Mouse (Mus musculus): ENCODE measurements at regions not wholly inside any gene's neighbourhood (a gene's known extent, or its start where the extent isn't known, plus 50 kb on each side); places are given as distances from the start of the nearest gene placed in this dataset.

- H3K4me2 ChIP-seq (replicated peaks), result no peak overlapping the region
- WGBS, result 82% methylated on average over 5 of the region's 5 CpGs
- H3K36me3 ChIP-seq, result no peaks in the 10 kb centered on the region
- H3K27ac ChIP-seq, result no peak overlapping the region
- H3K4me3 ChIP-seq, result no peak overlapping the region
- no peaks in the 10 kb centered on the region for H3K27me3 ChIP-seq (replicated peaks)
- H3K9me3 ChIP-seq, result no peaks in the 10 kb centered on the region
- no peak overlapping the region for H3K9ac ChIP-seq
- no peaks in the 10 kb centered on the region for H3K4me1 ChIP-seq
- no peak for ATAC-seq (ENCODE audit: low FRiP score, low read depth)
Measured at GRCm38 (mm10) chr13:116619105-116619504, 309.6 kb upstream of the Isl1 start.

DNA sequence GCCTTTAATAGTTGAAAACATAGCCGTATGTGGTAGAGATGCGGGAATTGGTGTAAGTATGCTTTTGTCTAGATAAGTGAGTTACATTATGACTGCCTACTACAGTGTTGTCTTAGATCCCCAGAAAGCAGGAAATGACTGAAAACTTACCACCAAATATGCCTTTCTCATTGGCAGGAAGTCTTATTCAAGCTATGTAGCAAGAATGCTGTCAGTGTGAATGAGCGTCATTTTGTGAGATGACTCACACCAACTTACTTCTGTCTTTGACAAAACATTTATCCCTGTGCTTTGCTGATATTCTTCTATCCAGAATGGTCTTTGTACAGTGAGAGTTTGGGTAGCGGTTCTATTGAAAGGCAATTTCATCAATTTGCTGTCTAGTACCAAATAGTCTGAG, 286.9 kb upstream of the Isl1 start:
- WGBS, result 91% methylated on average over 4 of the region's 4 CpGs
- Histone ChIP-seq H3K4me2 (replicated peaks) (no peak overlapping the region), H3K4me1 (no peaks in the 10 kb centered on the region), H3K4me3 (no peak overlapping the region), H3K27ac (no peak overlapping the region), H3K36me3 (no peaks in the 10 kb centered on the region), H3K27me3 (replicated peaks) (no peaks in the 10 kb centered on the region), H3K9me3 (no peaks in the 10 kb centered on the region), H3K9ac (no peak overlapping the region)
- no peak for ATAC-seq (ENCODE audit: low FRiP score, low read depth)

GRCm38 (mm10) chr13:116595512-116595911, 286.0 kb upstream of the Isl1 start:
- ATAC-seq (ENCODE audit: low FRiP score, low read depth), result no peak
- no peak overlapping the region for H3K9ac ChIP-seq
- no peaks in the 10 kb centered on the region for H3K36me3 ChIP-seq
- H3K4me1 ChIP-seq, result no peaks in the 10 kb centered on the region
- no peak overlapping the region for H3K4me3 ChIP-seq
- H3K4me2 ChIP-seq (replicated peaks), result no peak overlapping the region
- no peaks in the 10 kb centered on the region for H3K9me3 ChIP-seq
- H3K27me3 ChIP-seq (replicated peaks), result no peaks in the 10 kb centered on the region
- no peak overlapping the region for H3K27ac ChIP-seq
- 92% methylated on average over 2 of the region's 2 CpGs for WGBS

GRCm38 (mm10) chr13:116575958-116576335, 266.5 kb upstream of the Isl1 start:
- H3K27ac ChIP-seq, result no peak overlapping the region
- ATAC-seq (ENCODE audit: low FRiP score, low read depth), result peak; percentile 48; the same call in 1 of the 2 replicates
- no peaks in the 10 kb centered on the region for H3K4me1 ChIP-seq
- H3K36me3 ChIP-seq, result no peaks in the 10 kb centered on the region
- H3K9ac ChIP-seq, result no peak overlapping the region
- no peak overlapping the region for H3K4me3 ChIP-seq
- no peak overlapping the region for H3K4me2 ChIP-seq (replicated peaks)
- no peaks in the 10 kb centered on the region for H3K27me3 ChIP-seq (replicated peaks)
- H3K9me3 ChIP-seq, result peaks cover 8% of the 10 kb centered on the region; the same call in 1 of the 2 replicates

- Histone ChIP-seq H3K27ac (no peak overlapping the region), H3K9ac (no peak overlapping the region), H3K4me3 (no peak overlapping the region), H3K9me3 (peaks cover 8% of the 10 kb centered on the region; the same call in 1 of the 2 replicates), H3K36me3 (no peaks in the 10 kb centered on the region), H3K4me2 (replicated peaks) (no peak overlapping the region), H3K4me1 (no peaks in the 10 kb centered on the region), H3K27me3 (replicated peaks) (no peaks in the 10 kb centered on the region)
- WGBS, result 22% methylated on average over 11 of the region's 11 CpGs
- ATAC-seq (ENCODE audit: low FRiP score, low read depth), result peak; percentile 91
Measured at GRCm38 (mm10) chr13:116575274-116575957, 265.9 kb upstream of the Isl1 start.

DNA sequence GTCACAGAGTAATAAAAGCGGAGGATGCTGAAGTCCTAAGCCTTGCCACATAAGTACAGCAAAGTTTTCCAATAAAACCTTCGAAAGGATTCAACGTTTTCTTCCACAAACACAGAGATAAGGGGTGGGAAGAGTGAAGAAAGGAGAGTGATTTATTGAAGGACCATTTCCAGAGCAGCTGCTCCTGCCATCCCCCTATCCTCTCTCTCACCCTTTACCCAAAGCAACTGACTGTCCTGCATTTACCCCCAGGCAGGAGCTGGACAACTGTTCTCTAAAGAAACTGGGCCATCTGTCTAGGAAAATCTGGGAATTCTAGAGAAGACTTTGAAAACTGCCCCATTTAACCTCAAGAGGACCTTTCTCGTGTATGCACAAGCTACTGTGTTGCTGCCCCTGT, 245.6 kb upstream of the Isl1 start:
- Histone ChIP-seq H3K27me3 (replicated peaks) (no peaks in the 10 kb centered on the region), H3K4me2 (replicated peaks) (no peak overlapping the region), H3K4me1 (peaks cover 2% of the 10 kb centered on the region; the same call in 1 of the 2 replicates), H3K9me3 (no peaks in the 10 kb centered on the region), H3K4me3 (no peak overlapping the region), H3K9ac (no peak overlapping the region), H3K36me3 (no peaks in the 10 kb centered on the region), H3K27ac (no peak overlapping the region)
- 44% methylated on average over 4 of the region's 4 CpGs for WGBS
- peak; percentile 41; the same call in 1 of the 2 replicates for ATAC-seq (ENCODE audit: low FRiP score, low read depth)

- Histone ChIP-seq H3K4me3 (no peak overlapping the region), H3K27ac (no peak overlapping the region), H3K9ac (no peak overlapping the region), H3K4me2 (replicated peaks) (no peak overlapping the region), H3K4me1 (no peaks in the 10 kb centered on the region), H3K36me3 (no peaks in the 10 kb centered on the region), H3K27me3 (replicated peaks) (no peaks in the 10 kb centered on the region), H3K9me3 (no peaks in the 10 kb centered on the region)
- no peak for ATAC-seq (ENCODE audit: low FRiP score, low read depth)
- WGBS, result 96% methylated on average over 3 of the region's 3 CpGs
Measured at GRCm38 (mm10) chr13:116535211-116535610, 225.7 kb upstream of the Isl1 start.

DNA sequence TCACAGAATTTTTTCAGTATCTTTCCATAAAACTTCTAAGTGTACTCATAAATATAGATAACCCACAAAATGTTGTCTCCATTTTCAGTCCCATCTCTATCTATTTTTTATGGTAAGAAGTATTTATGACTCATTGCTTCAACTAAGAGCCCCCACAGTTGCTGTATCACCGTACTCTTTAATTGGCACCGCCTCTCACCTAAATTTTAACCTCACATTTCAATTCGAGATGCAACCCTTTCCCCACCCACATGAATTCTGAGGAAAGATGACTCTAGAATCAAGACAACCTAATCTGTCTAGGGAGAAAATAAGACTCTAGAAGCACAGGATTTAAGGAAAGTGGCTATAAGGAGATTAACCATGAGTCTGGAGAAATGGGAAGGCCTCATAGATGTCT, 223.7 kb upstream of the Isl1 start:
- no peaks in the 10 kb centered on the region for H3K36me3 ChIP-seq
- H3K4me3 ChIP-seq, result no peak overlapping the region
- H3K9me3 ChIP-seq, result no peaks in the 10 kb centered on the region
- H3K27ac ChIP-seq, result no peak overlapping the region
- H3K4me1 ChIP-seq, result no peaks in the 10 kb centered on the region
- no peak overlapping the region for H3K4me2 ChIP-seq (replicated peaks)
- no peaks in the 10 kb centered on the region for H3K27me3 ChIP-seq (replicated peaks)
- WGBS, result 85% methylated on average over 3 of the region's 3 CpGs
- no peak overlapping the region for H3K9ac ChIP-seq
- ATAC-seq (ENCODE audit: low FRiP score, low read depth), result no peak

DNA sequence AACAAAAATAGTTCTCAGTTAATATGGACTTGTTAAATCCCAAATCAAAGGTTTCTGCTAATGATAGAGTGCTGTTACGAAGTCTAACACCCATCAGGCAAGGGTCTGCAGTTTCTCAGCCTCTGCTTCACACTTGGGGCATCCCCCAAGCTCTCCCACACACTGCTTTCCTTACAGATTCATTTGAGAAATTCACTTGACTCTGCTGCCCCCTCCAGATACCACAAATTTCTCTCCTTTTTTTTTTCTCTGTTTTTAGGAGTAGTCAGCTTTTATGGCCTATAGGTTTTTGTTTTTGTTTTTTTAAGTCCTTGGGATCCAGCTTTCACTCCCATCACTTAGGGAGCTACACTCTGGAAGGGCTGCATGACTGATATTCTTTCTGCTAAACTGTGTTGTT, 218.8 kb upstream of the Isl1 start:
- H3K4me1 ChIP-seq, result peaks cover 7% of the 10 kb centered on the region; the same call in 1 of the 2 replicates
- H3K4me3 ChIP-seq, result no peak overlapping the region
- 55% methylated on average over 1 of the region's 1 CpGs for WGBS
- no peaks in the 10 kb centered on the region for H3K9me3 ChIP-seq
- no peaks in the 10 kb centered on the region for H3K36me3 ChIP-seq
- no peak overlapping the region for H3K4me2 ChIP-seq (replicated peaks)
- no peak for ATAC-seq (ENCODE audit: low FRiP score, low read depth)
- no peak overlapping the region for H3K27ac ChIP-seq
- H3K9ac ChIP-seq, result no peak overlapping the region
- no peaks in the 10 kb centered on the region for H3K27me3 ChIP-seq (replicated peaks)

DNA sequence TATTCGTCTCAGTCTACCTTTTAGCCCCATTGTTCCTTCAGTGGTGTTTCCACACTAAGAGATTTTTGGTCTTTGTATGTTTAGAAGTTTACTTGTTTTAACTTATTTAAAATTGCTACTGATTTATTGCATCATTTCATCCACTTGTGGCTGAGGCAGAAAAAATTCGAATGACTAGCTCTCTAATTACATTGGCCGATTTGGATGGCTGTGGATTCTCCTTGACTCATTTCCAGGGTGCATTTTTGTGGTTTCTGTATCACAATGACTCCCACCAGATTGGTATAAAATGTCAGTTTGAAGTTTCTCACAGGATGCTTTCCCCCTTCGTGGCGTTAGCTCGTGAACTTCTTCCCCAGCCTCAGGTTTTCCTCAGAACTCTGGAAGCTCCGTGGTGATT, 217.5 kb upstream of the Isl1 start:
- no peak for ATAC-seq (ENCODE audit: low FRiP score, low read depth)
- H3K27ac ChIP-seq, result no peak overlapping the region
- 76% methylated on average over 7 of the region's 7 CpGs for WGBS
- peaks cover 7% of the 10 kb centered on the region; the same call in 1 of the 2 replicates for H3K4me1 ChIP-seq
- no peak overlapping the region for H3K4me3 ChIP-seq
- H3K36me3 ChIP-seq, result no peaks in the 10 kb centered on the region
- H3K9me3 ChIP-seq, result no peaks in the 10 kb centered on the region
- no peaks in the 10 kb centered on the region for H3K27me3 ChIP-seq (replicated peaks)
- H3K9ac ChIP-seq, result no peak overlapping the region
- no peak overlapping the region for H3K4me2 ChIP-seq (replicated peaks)

GRCm38 (mm10) chr13:116523713-116524303, 214.3 kb upstream of the Isl1 start:
- Histone ChIP-seq H3K4me3 (no peak overlapping the region), H3K27me3 (replicated peaks) (no peaks in the 10 kb centered on the region), H3K9ac (no peak overlapping the region), H3K27ac (no peak overlapping the region), H3K4me1 (peaks cover 7% of the 10 kb centered on the region; the same call in 1 of the 2 replicates), H3K4me2 (replicated peaks) (peak overlapping the region; percentile 30; the same call in 1 of the 2 replicates), H3K9me3 (no peaks in the 10 kb centered on the region), H3K36me3 (no peaks in the 10 kb centered on the region)
- ATAC-seq (ENCODE audit: low FRiP score, low read depth), result peak; percentile 73
- WGBS, result 1% methylated on average over 8 of the region's 8 CpGs

- WGBS, result 2% methylated on average over 13 of the region's 13 CpGs
- H3K4me2 ChIP-seq (replicated peaks), result peak overlapping the region; percentile 50
- no peaks in the 10 kb centered on the region for H3K36me3 ChIP-seq
- H3K4me1 ChIP-seq, result peaks cover 5% of the 10 kb centered on the region; the same call in 1 of the 2 replicates
- no peak overlapping the region for H3K9ac ChIP-seq
- 0 out of 2 replicates have a peak, but pooled peaks cover 2% of the 10 kb centered on the region for H3K27me3 ChIP-seq (replicated peaks)
- no peak overlapping the region for H3K4me3 ChIP-seq
- H3K9me3 ChIP-seq, result no peaks in the 10 kb centered on the region
- ATAC-seq (ENCODE audit: low FRiP score, low read depth), result peak; percentile 81
- no peak overlapping the region for H3K27ac ChIP-seq
Measured at GRCm38 (mm10) chr13:116514640-116515311, 205.3 kb upstream of the Isl1 start.
